Mouse (Mus musculus): ENCODE data around the gene Dpp3.

DNA sequence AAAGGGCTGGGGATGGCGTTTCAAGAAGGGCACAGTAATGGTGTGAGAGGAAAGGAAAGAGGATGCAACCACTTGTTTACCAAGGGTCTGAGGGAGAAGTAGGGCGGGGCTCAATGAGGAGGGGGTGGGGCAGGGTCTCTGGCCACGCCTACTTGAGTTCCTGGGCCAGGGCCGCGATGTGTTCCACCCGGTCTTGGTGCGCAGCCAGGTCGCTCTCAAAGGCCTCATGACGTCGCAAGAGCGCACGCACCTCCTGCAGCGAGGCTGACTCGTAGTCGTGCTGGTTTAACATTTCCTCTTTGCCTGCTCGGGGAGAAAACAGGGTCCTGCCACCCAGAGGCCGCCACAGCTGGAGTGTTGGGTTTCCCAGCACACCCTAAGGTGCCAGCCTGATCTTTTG lies 62.9 kb downstream of the Dpp3 start:
- TF ChIP-seq EP300 (IDR thresholded peaks at IDR 0.05; ENCODE audit: low read depth in 1 of 2, low read length in 2 of 2), result no peak
- TF ChIP-seq MEF2A (IDR thresholded peaks at IDR 0.05; ENCODE audit: extremely low read depth, insufficient replicate concordance, low read depth, low read length, poor library complexity, severe bottlenecking), result no peak
- no peak for TF ChIP-seq POLR2A (IDR thresholded peaks at IDR 0.05; ENCODE audit: control insufficient read depth in 1 of 2, insufficient read depth in 1 of 2, low read depth in 1 of 2, low read length in 2 of 2, poor library complexity in 1 of 2)
- no peak for TF ChIP-seq CTCF (IDR thresholded peaks at IDR 0.05 in 2 of 3, conservative IDR thresholded peaks at IDR 0.05 in 1 of 3; ENCODE audit: control insufficient read depth in 1 of 3, insufficient read depth in 1 of 3, low read depth in 2 of 3, low read length in 3 of 3, poor library complexity in 1 of 3, severe bottlenecking in 1 of 3)
- TF ChIP-seq MYC (IDR thresholded peaks at IDR 0.05; ENCODE audit: low read depth, low read length), result no peak
- TF ChIP-seq ZMIZ1 (IDR thresholded peaks at IDR 0.05; ENCODE audit: low read depth, low read length), result no peak
- no peak for TF ChIP-seq HCFC1 (IDR thresholded peaks at IDR 0.05; ENCODE audit: low read depth, low read length)
- TF ChIP-seq KAT2A (conservative IDR thresholded peaks at IDR 0.05; ENCODE audit: low read depth, low read length), result no peak
- TF ChIP-seq TAL1 (IDR thresholded peaks at IDR 0.05; ENCODE audit: low read length), result no peak
- TF ChIP-seq MAX (IDR thresholded peaks at IDR 0.05; ENCODE audit: low read length), result no peak
- 0 out of 2 replicates have a peak, but pooled peaks have one; percentile 38 for TF ChIP-seq NRF1 (IDR thresholded peaks at IDR 0.05; ENCODE audit: insufficient read depth, low read depth, low read length, poor library complexity, severe bottlenecking)
- no peak for TF ChIP-seq E2F4 (IDR thresholded peaks at IDR 0.05; ENCODE audit: borderline replicate concordance, low read depth, low read length)

All from MEL (cell line).